Mouse (Mus musculus) B cell, adult 62 days (primary cell): Measurements from ENCODE around the gene Tead1. TPM values are rescaled to one million over a fixed set of nuclear protein-coding genes. Genes with fewer than 3 reads are reported as not detected.

Experiments
- total RNA-seq: library from RNA; stranded (reverse); gene quantifications from 4 replicates; pipeline ENCODE4 v1.2.4, GENCODE M21; 2023

Tead1 gene
- 0.18 TPM in 1 of 4 replicates, not detected in the others for total RNA-seq

GRCm38 (mm10) chr7:112679171-112679512 is at the start of gene Tead1:
Tead1 (plus strand) TSS chr7:112679318.

GRCm38 (mm10) chr7:112953777-112954291 is 274.7 kb downstream of the Tead1 start, which contains the start of gene Rassf10:
Rassf10 (plus strand) TSS chr7:112953962.

